Mouse (Mus musculus) thymus, postnatal 14 days (tissue): ENCODE data around the gene Lif.

Experiments
- DNase-seq: peaks from one replicate; pipeline ENCODE4 v3.0.0; 2021

Gene Lif

GRCm38 (mm10) chr11:4232644-4233043 is 24.7 kb upstream of the Lif start:
- DNase-seq: no peak

GRCm38 (mm10) chr11:4235052-4235655 is 22.2 kb upstream of the Lif start:
- DNase-seq: no peak

GRCm38 (mm10) chr11:4235665-4236545 is 21.5 kb upstream of the Lif start, which contains the start of gene Osm:
Osm (plus strand) TSS chr11:4236420.
- peak; percentile 53 for DNase-seq

DNA sequence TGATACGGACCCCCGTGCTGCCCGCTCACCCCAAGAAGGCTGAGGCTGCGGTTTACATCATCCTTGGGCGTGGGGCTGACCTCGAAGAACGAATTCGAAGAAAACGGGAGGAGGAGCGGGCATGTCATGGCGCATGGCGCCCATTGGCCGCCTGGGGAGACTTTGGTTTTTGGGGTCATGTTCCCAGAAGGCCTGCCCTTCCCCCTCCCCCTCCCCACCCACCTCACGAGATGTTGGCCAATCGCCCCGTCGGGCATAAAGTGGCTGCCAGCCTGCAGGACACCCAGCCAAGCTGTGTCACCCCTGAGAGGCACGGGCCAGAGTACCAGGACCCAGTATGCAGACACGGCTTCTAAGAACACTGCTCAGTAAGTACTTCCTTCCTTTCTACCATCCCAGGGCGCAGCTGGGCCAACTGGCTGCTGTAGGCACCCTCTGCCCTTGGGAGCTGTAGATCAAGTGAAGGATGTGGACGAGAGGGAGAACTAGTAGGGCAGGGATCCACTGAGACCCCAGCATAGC is 20.8 kb upstream of the Lif start:
- DNase-seq: peak; percentile 54

GRCm38 (mm10) chr11:4237389-4237912 is 19.9 kb upstream of the Lif start:
- DNase-seq: peak; percentile 73

DNA sequence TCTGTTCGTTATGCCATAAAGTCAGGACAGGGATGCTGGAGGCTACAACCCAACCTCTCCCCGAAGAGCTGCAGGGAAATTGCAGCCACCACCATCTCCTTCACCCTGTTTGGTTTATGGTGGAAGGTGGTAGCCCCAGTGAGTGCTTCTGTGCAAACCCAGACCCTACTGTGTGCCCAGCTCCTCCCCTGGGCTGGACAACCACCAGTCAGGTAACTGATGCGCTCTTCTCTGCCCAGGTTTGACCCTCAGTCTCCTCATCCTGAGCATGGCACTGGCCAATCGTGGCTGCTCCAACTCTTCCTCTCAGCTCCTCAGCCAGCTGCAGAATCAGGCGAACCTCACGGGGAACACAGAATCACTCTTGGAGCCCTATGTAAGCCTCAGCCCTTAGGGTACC is 19.2 kb upstream of the Lif start:
- DNase-seq: no peak

DNA sequence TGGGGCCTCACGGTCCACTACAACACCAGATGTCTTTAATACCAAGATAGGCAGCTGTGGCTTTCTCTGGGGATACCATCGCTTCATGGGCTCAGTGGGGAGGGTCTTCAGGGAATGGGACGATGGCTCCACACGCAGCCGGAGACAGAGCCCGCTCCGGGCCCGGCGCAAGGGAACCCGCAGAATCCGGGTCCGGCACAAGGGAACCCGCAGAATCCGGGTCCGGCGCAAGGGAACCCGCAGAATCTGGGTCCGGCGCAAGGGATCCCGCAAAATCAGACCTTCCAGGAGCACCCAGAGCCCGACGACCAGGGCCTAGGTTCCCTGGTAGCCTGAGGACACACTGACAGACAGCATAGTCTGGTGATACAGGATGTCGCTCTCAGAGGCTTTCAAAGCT is 17.7 kb upstream of the Lif start:
- DNase-seq: no peak

- DNase-seq: no peak
These were observed 17.2 kb upstream of the Lif start for GRCm38 (mm10) chr11:4240151-4240550.

- no peak for DNase-seq
These were observed 16.2 kb upstream of the Lif start for GRCm38 (mm10) chr11:4241180-4241579.

GRCm38 (mm10) chr11:4246126-4246525 is 11.2 kb upstream of the Lif start:
- no peak for DNase-seq

DNA sequence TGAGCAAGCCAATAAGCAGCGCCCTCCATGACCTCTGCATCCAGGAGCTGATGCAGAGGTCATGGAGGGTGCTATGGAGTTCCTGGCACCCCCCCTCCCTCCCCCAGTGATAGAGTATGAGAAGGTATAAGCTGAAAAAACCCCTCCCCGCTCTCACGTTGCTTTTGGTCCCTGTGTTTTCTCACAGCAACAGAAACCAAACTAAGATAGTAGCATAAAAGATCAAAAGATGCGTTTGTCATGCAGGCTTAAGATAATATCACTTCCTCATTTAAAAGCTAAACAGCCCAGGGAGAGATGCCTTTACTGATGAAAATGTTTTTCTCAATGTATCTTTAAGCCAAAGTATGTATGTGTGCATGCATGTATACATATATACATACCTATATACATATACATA is 10.7 kb upstream of the Lif start:
- DNase-seq: no peak

DNA sequence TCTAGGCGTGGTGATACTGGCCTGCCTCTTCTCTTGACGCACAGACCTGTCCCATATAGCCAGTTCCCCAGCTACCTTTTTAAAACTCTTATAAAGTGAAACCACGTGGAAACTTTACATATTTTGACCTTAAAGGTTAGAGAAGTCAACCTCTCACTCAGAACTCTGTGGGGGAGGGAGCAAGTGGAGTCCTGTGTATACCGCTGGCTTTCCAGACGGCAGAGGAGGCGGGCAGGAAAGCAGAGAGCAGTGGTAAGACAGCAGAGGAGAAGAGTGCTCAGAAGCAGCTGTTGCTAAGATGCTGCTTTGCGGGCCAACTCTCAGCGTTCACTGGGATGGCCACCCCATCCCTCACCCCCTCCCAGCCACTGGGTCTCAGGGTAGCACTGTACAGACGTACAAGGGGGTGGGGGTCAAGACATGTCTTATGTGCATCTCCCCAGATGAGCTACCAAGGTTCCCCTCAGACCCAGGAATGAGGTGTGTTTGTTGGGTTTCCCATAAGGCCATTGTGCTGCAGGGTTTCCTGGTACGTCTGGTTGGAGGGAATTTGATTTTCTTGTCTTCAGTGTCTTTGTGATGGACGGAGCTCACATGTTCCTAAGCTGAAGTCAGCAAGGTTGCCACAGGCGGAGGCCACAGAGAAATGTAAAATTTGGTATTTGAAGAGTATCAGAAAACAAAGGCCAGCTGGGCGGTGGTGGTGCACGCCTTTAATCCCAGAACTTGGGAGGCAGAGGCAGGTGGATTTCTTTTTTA is 10.0 kb upstream of the Lif start:
- peak; percentile 32 for DNase-seq

DNA sequence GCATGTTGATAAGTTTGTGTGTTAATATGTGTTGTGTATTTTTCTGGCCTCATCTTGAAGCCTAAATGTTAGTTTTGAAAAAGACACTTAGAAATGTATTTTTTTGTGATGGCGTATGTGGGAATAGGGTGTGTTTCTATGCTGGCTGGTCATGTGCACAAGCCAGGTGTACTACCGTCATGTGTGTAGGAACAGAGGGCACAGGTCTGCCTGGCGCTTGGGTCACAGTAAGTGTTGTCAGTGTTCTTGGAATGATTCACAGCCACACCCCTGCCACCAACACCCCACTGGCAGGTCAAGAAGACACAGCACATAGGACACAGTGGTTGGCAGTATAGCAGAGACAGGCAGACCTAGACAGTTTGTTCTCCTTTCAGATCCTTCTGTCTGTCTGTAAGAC is 8.2 kb upstream of the Lif start:
- no peak for DNase-seq

DNA sequence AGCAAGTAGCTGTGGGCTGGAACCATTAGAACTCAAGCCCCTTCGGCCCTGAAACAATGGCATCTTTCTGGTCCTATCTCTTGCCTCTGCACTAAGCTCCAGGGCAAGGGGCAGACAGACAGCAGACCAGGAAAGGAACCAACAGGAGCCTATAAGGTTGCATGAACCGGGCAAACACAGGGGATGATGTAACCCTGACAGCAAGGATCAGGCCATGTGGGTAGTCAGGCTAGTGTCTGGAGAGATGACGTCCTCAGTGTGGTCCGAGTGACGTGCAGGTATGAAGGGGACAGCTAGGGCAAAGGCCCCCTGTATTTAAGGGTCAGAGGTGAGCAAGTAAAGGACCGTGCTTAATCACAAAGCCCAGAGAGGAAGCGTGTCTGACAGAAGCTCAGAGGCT is 7.1 kb upstream of the Lif start:
- no peak for DNase-seq

DNA sequence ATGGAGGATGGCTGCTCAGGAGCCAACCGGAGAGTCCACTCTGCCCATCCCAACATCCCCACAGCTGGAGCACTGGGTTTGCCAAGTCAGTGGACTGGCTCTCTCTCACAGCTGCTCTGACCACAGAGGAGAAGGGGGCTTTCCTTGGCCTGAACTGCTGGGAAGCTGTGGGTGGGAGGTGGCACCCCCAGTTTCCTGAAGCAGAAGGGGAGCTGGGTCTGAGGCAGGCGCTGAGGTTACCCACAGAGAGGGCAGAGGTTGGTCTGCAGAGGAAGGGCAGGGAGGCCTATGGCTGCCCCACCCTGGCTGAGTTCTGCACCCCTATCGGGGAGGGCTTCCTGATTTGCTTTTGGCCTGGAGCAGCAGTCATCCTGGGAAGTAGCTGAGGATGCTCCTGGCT is 6.0 kb upstream of the Lif start:
- DNase-seq: no peak

GRCm38 (mm10) chr11:4252886-4253285 is 4.5 kb upstream of the Lif start:
- DNase-seq: no peak

DNA sequence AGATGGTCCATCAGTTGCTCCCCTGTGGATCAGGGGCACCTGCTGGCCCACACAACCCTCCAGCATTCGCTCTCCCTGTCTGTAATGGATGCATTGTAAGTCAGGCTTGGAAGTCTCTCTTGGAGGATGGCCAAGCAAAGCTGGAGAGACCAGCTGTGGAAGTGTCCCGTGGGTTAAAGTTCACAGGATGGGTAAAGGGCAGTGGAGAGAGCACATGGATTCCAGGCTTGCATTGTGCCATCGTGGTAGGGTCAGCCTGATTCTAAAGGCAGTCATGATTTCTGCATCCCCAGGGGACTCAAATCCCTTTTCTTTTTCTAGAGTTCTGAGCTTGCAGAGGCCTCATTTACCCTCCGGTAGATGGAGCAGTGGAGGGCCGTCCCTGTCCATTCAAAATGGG is 399 bp downstream of the Lif start:
- no peak for DNase-seq

GRCm38 (mm10) chr11:4258657-4259082 is 1.3 kb downstream of the Lif start:
- peak; percentile 88 for DNase-seq

GRCm38 (mm10) chr11:4260463-4261187 is 3.3 kb downstream of the Lif start:
- no peak for DNase-seq

- peak; percentile 77 for DNase-seq
These were observed 3.8 kb downstream of the Lif start for GRCm38 (mm10) chr11:4261188-4261494.

DNA sequence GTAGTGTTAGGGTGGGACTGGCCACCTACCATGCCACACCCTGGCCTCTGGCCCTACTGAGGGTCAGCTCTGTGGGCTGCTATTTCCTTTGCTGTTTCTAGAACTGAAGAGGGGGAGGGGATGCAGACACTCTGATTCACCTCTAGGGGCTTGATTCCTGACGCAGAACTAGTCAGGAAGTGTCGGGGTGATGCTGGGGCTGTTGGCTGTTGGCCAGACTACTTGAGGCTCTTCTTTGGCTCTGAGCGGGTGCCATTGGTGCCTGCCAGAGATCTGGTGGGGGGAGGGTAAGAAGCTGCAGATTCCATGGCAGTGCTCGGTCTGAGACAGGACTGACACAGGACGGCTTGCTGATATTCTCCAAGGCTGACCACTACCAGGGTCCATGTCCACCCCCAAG is 4.6 kb downstream of the Lif start:
- DNase-seq: peak; percentile 38

DNA sequence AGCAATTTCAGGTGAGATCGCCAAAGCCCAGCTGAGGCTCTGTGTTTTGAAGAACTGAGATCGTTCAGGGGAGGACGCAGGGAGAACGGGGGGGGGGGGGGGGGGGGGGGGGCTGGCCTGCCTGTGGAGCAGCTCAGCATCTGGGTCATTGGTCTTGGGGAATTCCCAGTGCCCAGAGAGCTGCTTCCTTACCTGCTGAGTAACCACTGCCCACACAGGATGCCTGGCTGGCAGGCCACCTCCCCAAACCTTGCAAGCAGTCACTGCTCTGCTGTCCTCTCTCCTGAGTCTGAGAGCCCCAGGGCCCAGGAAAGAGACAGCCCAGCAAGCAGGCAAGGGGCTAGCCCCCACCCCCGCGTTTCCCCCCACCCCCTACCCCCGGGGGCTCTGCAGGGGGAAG is 5.5 kb downstream of the Lif start:
- DNase-seq: no peak

GRCm38 (mm10) chr11:4263296-4263695 is 5.9 kb downstream of the Lif start:
- DNase-seq: no peak
